Mouse (Mus musculus) hindbrain, postnatal 0 days (tissue): ENCODE measurements around the gene Nid1. TPM values are rescaled to one million over a fixed set of nuclear protein-coding genes. Genes with fewer than 3 reads are reported as not detected.

Experiments
- ATAC-seq: fragments of 200-750 bp; cut with Nextera tagmentation; 2 replicates; pipeline ENCODE4 v1.8.0; 2017; ENCODE audit warnings: mild to moderate bottlenecking, moderate TSS enrichment, moderate library complexity
- DNase-seq: peaks from one replicate; pipeline ENCODE4 v3.0.0-alpha.2; 2015; ENCODE audit warnings: low spot score
- H3K27ac ChIP-seq: fragments of 300-500 bp; sonication (generic); 2 replicates; pipeline ENCODE4 v1.5.1; 2014; ENCODE audit warnings: mild to moderate bottlenecking
- H3K27me3 ChIP-seq: fragments of 300-500 bp; sonication (generic); 2 replicates; pipeline ENCODE4 v1.6.1; 2014; ENCODE audit warnings: low read length, mixed read lengths; ENCODE audit not compliant: insufficient read depth
- H3K36me3 ChIP-seq: fragments of 300-500 bp; sonication (generic); 2 replicates; pipeline ENCODE4 v1.6.1; 2014; ENCODE audit warnings: low read length, mixed read lengths; ENCODE audit not compliant: insufficient read depth
- H3K4me1 ChIP-seq: fragments of 300-500 bp; sonication (generic); 2 replicates; pipeline ENCODE4 v1.6.1; 2014; ENCODE audit warnings: antibody characterized with exemption, low read length, mixed read lengths; ENCODE audit not compliant: insufficient read depth
- H3K4me2 ChIP-seq: fragments of 300-500 bp; sonication (generic); 2 replicates; pipeline ENCODE4 v1.6.1; 2014; ENCODE audit warnings: low read depth, mild to moderate bottlenecking, low read length, moderate library complexity, mixed read lengths
- H3K4me3 ChIP-seq: fragments of 300-500 bp; sonication (generic); 2 replicates; pipeline ENCODE4 v1.5.1; 2014; ENCODE audit warnings: low read length
- H3K9ac ChIP-seq: fragments of 300-500 bp; sonication (generic); replicated peaks from 2 replicates; pipeline ENCODE4 v1.6.1; 2014; ENCODE audit warnings: mild to moderate bottlenecking, low read length, moderate library complexity, mixed read lengths
- H3K9me3 ChIP-seq: fragments of 300-500 bp; sonication (generic); 2 replicates; pipeline ENCODE4 v1.6.1; 2016; ENCODE audit warnings: low read length, mixed read lengths
- CTCF ChIP-seq: IDR thresholded peaks from 2 replicates; pipeline ENCODE4 v1.5.1; 2016; ENCODE audit warnings: antibody characterized with exemption, control low read depth, low read depth
- WGBS: fragments of 180-500 bp; shearing (Covaris S2); extraction: QIAGEN DNeasy Blood & Tissue Kit; methylation state at CpG from one replicate; pipeline ENCODE4 v1.1.7; 2014; 5-methylcytosine and 5-hydroxymethylcytosine counted together
- polyA plus RNA-seq: library from polyadenylated mRNA; unstranded; fragments of >200 nt; fragmentation: Nextera tagmentation; extraction: Ambion mirVana; gene quantifications from 2 replicates; pipeline ENCODE4 v1.2.1, GENCODE M21; 2015
- total RNA-seq: library from RNA; depleted of rRNA; stranded (reverse); fragments of >200 nt; gene quantifications from 2 replicates; pipeline ENCODE4 v1.2.3, GENCODE M21; 2014

Nid1 gene
- total and polyA plus RNA-seq, 2 experiments from 2014 or later = 56.7 to 120 TPM

- no peaks in the 10 kb centered on the region for H3K36me3 ChIP-seq
- H3K27ac ChIP-seq = peak overlapping the region; percentile 51; the same call in 1 of the 2 replicates
- 48% methylated on average over 4 of the region's 4 CpGs for WGBS
- H3K4me3 ChIP-seq = no peak overlapping the region
- H3K27me3 ChIP-seq = no peaks in the 10 kb centered on the region
- no peak overlapping the region for H3K9ac ChIP-seq
- TF ChIP-seq CTCF = no peak
- H3K4me2 ChIP-seq = no peak overlapping the region
- no peaks in the 10 kb centered on the region for H3K9me3 ChIP-seq
- DNase-seq (no peak), ATAC-seq (no peak)
- H3K4me1 ChIP-seq = no peaks in the 10 kb centered on the region
Measured at GRCm38 (mm10) chr13:13503695-13504386, 66.5 kb downstream of the Nid1 start.

- Histone ChIP-seq H3K9me3 (no peaks in the 10 kb centered on the region), H3K27ac (no peak overlapping the region), H3K4me2 (no peak overlapping the region), H3K9ac (no peak overlapping the region), H3K27me3 (no peaks in the 10 kb centered on the region), H3K36me3 (no peaks in the 10 kb centered on the region), H3K4me3 (no peak overlapping the region), H3K4me1 (no peaks in the 10 kb centered on the region)
- no peak for ATAC-seq
- WGBS = 89% methylated on average over 5 of the region's 5 CpGs
- DNase-seq = no peak
- no peak for TF ChIP-seq CTCF
Measured at GRCm38 (mm10) chr13:13505063-13505462, 67.7 kb downstream of the Nid1 start.

GRCm38 (mm10) chr13:13506556-13506955, 69.2 kb downstream of the Nid1 start:
- ATAC-seq = no peak
- 93% methylated on average over 5 of the region's 5 CpGs for WGBS
- no peak overlapping the region for H3K9ac ChIP-seq
- H3K27ac ChIP-seq = no peak overlapping the region
- H3K4me2 ChIP-seq = no peak overlapping the region
- TF ChIP-seq CTCF = no peak
- no peaks in the 10 kb centered on the region for H3K9me3 ChIP-seq
- H3K4me3 ChIP-seq = no peak overlapping the region
- no peaks in the 10 kb centered on the region for H3K36me3 ChIP-seq
- no peak for DNase-seq
- no peaks in the 10 kb centered on the region for H3K27me3 ChIP-seq
- H3K4me1 ChIP-seq = no peaks in the 10 kb centered on the region

- no peaks in the 10 kb centered on the region for H3K27me3 ChIP-seq
- WGBS = 74% methylated on average over 4 of the region's 4 CpGs
- no peaks in the 10 kb centered on the region for H3K4me1 ChIP-seq
- no peak overlapping the region for H3K4me2 ChIP-seq
- no peaks in the 10 kb centered on the region for H3K9me3 ChIP-seq
- no peak for TF ChIP-seq CTCF
- H3K9ac ChIP-seq = no peak overlapping the region
- no peak for DNase-seq
- H3K36me3 ChIP-seq = no peaks in the 10 kb centered on the region
- no peak overlapping the region for H3K27ac ChIP-seq
- H3K4me3 ChIP-seq = no peak overlapping the region
- ATAC-seq = no peak
Measured at GRCm38 (mm10) chr13:13514861-13515260, 77.5 kb downstream of the Nid1 start.

- DNase-seq (peak; percentile 88), ATAC-seq (peak; percentile 85)
- Histone ChIP-seq H3K4me2 (peak overlapping the region; percentile 24; the same call in 1 of the 2 replicates), H3K27me3 (no peaks in the 10 kb centered on the region), H3K9me3 (no peaks in the 10 kb centered on the region), H3K36me3 (no peaks in the 10 kb centered on the region), H3K27ac (no peak overlapping the region), H3K9ac (no peak overlapping the region), H3K4me3 (no peak overlapping the region), H3K4me1 (no peaks in the 10 kb centered on the region)
- peak; percentile 97 for TF ChIP-seq CTCF
- 47% methylated on average over 17 of the region's 17 CpGs for WGBS
Measured at GRCm38 (mm10) chr13:13516376-13517225, 79.2 kb downstream of the Nid1 start.

GRCm38 (mm10) chr13:13518114-13518513, 80.8 kb downstream of the Nid1 start:
- Histone ChIP-seq H3K9me3 (no peaks in the 10 kb centered on the region), H3K27me3 (no peaks in the 10 kb centered on the region), H3K36me3 (no peaks in the 10 kb centered on the region), H3K27ac (no peak overlapping the region), H3K4me2 (no peak overlapping the region), H3K4me3 (no peak overlapping the region), H3K4me1 (no peaks in the 10 kb centered on the region), H3K9ac (no peak overlapping the region)
- ATAC-seq (no peak), DNase-seq (no peak)
- no peak for TF ChIP-seq CTCF
- 87% methylated on average over 7 of the region's 7 CpGs for WGBS
